Mouse (Mus musculus) hindbrain, embryonic 14.5 days (tissue): ENCODE measurements at regions not wholly inside any gene's neighbourhood (a gene's known extent, or its start where the extent isn't known, plus 50 kb on each side); places are given as distances from the start of the nearest gene placed in this dataset.
"Not testable (repeated sequence)": the region's sequence is repeated elsewhere in the genome, so short reads cannot be mapped to it uniquely, and the experiment has no call there.

Experiments used
- ATAC-seq: fragments of 200-750 bp; cut with Nextera tagmentation; 2 replicates; pipeline ENCODE4 v1.8.0; 2017; ENCODE audit warnings: moderate number of reproducible peaks, mild to moderate bottlenecking, moderate TSS enrichment, moderate library complexity; ENCODE audit not compliant: low FRiP score
- DNase-seq: peaks from one replicate; pipeline ENCODE4 v3.0.0-alpha.2; 2015; ENCODE audit warnings: low spot score
- H3K27ac ChIP-seq: fragments of 300-500 bp; sonication (generic); 2 replicates; pipeline ENCODE4 v1.5.1; 2014; ENCODE audit warnings: mild to moderate bottlenecking, moderate library complexity
- H3K27me3 ChIP-seq: fragments of 300-500 bp; sonication (generic); 2 replicates; pipeline ENCODE4 v1.6.1; 2014; ENCODE audit warnings: mild to moderate bottlenecking, low read length, mixed read lengths; ENCODE audit not compliant: control insufficient read depth, insufficient read depth
- H3K36me3 ChIP-seq: fragments of 300-500 bp; sonication (generic); replicated peaks from 2 replicates; pipeline ENCODE4 v1.6.1; 2014; ENCODE audit not compliant: control insufficient read depth, insufficient read depth
- H3K4me1 ChIP-seq: fragments of 300-500 bp; sonication (generic); replicated peaks from 2 replicates; pipeline ENCODE4 v1.6.1; 2014; ENCODE audit warnings: antibody characterized with exemption, low read length, mixed read lengths; ENCODE audit not compliant: control insufficient read depth, insufficient read depth
- H3K4me2 ChIP-seq: fragments of 300-500 bp; sonication (generic); replicated peaks from 2 replicates; pipeline ENCODE4 v1.6.1; 2014; ENCODE audit warnings: mild to moderate bottlenecking, moderate library complexity
- H3K4me3 ChIP-seq: fragments of 300-500 bp; sonication (generic); replicated peaks from 2 replicates; pipeline ENCODE4 v1.5.1; 2014; ENCODE audit warnings: mild to moderate bottlenecking, low read length
- H3K9ac ChIP-seq: fragments of 300-500 bp; sonication (generic); 2 replicates; pipeline ENCODE4 v1.6.1; 2014
- H3K9me3 ChIP-seq: fragments of 300-500 bp; sonication (generic); 2 replicates; pipeline ENCODE4 v1.6.1; 2016; ENCODE audit warnings: low read length; ENCODE audit not compliant: control insufficient read depth
- WGBS: fragments of 180-500 bp; shearing (Covaris S2); extraction: QIAGEN DNeasy Blood & Tissue Kit; methylation state at CpG from one replicate; pipeline ENCODE4 v1.1.7; 2014; 5-methylcytosine and 5-hydroxymethylcytosine counted together

DNA sequence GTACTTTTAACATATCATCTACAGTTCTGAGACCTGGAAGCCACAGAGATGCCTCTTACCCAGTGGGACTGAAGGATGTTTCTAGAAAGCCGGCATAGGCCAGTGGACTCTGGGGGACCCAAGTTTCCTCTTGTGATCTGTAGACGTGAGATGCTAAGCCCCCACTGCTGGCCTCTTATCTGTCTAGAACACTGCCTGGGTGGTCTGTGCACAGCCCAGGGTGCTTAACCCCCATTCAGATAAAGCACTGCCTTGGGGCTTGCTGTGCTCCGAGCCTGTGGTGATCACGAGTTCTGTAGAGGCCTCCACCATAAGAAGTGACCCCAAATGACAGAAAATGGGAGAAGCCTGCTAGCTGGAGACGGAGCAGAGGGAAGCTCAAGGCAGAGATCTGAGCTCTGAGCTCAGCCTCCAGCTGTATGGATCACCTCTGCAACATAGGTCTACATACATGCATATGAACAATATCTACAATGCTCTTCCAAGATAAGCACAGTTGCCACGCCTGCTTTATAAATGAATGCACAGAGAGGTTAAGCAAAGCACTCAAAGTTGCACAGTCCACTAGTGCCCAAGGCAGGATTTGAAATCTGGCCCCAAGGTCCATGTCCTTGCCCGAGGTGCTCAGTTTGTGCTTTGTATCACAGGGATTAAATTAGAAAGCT, 137.7 kb upstream of the Ubl3 start:
- no peaks in the 10 kb centered on the region for H3K27me3 ChIP-seq
- H3K9me3 ChIP-seq, result no peaks in the 10 kb centered on the region
- ATAC-seq (no peak), DNase-seq (no peak)
- no peak overlapping the region for H3K4me2 ChIP-seq
- no peak overlapping the region for H3K27ac ChIP-seq
- H3K4me3 ChIP-seq, result no peak overlapping the region
- peaks cover 23% of the 10 kb centered on the region for H3K4me1 ChIP-seq
- no peak overlapping the region for H3K9ac ChIP-seq
- no peaks in the 10 kb centered on the region for H3K36me3 ChIP-seq
- 72% methylated on average over 7 of the region's 7 CpGs for WGBS

DNA sequence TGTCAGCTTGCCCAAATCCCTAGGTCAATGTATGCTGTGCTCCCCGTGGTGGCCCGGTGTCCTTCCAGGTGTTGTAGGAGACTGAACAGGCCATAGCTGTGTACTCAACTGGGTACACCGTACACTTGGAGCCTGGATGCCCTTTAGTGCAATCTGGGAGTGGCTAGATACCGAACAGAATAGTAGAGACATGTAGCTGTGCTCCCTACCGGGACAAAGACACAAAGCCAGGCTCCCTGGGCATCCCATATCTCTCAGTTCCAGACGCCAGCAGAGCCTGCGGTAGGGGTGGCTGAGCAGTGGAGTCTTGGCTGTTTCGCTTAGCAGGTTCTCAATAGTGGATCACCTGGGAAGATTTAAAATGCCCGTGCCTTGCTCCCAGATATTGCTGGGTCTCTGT, 136.7 kb upstream of the Ubl3 start:
- H3K27me3 ChIP-seq, result no peaks in the 10 kb centered on the region
- 88% methylated on average over 9 of the region's 9 CpGs for WGBS
- ATAC-seq (0 out of 2 replicates have a peak, but pooled peaks have one; percentile 41), DNase-seq (no peak)
- H3K4me3 ChIP-seq, result no peak overlapping the region
- H3K27ac ChIP-seq, result no peak overlapping the region
- H3K4me2 ChIP-seq, result no peak overlapping the region
- H3K4me1 ChIP-seq, result peaks cover 23% of the 10 kb centered on the region
- no peak overlapping the region for H3K9ac ChIP-seq
- H3K9me3 ChIP-seq, result no peaks in the 10 kb centered on the region
- H3K36me3 ChIP-seq, result no peaks in the 10 kb centered on the region

DNA sequence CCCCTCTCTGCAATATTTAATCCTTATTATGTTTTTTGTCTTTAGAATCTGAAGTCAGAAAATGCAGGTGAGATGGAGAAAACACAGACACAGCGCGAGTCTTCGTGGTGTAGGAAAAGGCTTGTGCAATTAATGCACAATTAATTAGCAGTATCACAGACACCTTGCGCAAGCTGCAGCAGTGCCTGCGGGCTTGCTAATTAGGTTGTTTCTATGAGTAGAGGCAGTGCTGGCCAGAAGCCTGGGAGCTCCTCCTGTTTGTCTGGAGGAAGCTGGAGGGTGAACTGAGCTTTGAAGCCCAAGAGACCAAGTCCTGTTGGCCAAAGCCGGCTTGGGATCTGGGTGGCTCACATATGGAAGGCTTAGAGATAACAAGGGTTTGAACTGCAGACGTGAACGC, 135.9 kb upstream of the Ubl3 start:
- H3K4me3 ChIP-seq, result no peak overlapping the region
- ATAC-seq (no peak; the same call in 1 of the 2 replicates), DNase-seq (peak; percentile 54)
- H3K9me3 ChIP-seq, result no peaks in the 10 kb centered on the region
- H3K36me3 ChIP-seq, result no peaks in the 10 kb centered on the region
- no peak overlapping the region for H3K9ac ChIP-seq
- H3K27ac ChIP-seq, result peak overlapping the region; percentile 59
- peaks cover 23% of the 10 kb centered on the region for H3K4me1 ChIP-seq
- 48% methylated on average over 8 of the region's 8 CpGs for WGBS
- no peak overlapping the region for H3K4me2 ChIP-seq
- H3K27me3 ChIP-seq, result no peaks in the 10 kb centered on the region

GRCm38 (mm10) chr5:148687827-148688226, 135.2 kb upstream of the Ubl3 start:
- ATAC-seq (no peak), DNase-seq (no peak)
- Histone ChIP-seq H3K27me3 (no peaks in the 10 kb centered on the region), H3K4me3 (no peak overlapping the region), H3K9me3 (no peaks in the 10 kb centered on the region), H3K9ac (no peak overlapping the region), H3K4me1 (peaks cover 23% of the 10 kb centered on the region), H3K4me2 (no peak overlapping the region), H3K36me3 (no peaks in the 10 kb centered on the region), H3K27ac (peak overlapping the region; percentile 59; the same call in 1 of the 2 replicates)
- WGBS, result 64% methylated on average over 3 of the region's 3 CpGs

GRCm38 (mm10) chr5:148684216-148684615, 131.6 kb upstream of the Ubl3 start:
- Histone ChIP-seq H3K27ac (no peak overlapping the region), H3K9ac (no peak overlapping the region), H3K4me2 (no peak overlapping the region), H3K4me3 (no peak overlapping the region), H3K27me3 (no peaks in the 10 kb centered on the region), H3K9me3 (no peaks in the 10 kb centered on the region), H3K4me1 (peaks cover 17% of the 10 kb centered on the region), H3K36me3 (no peaks in the 10 kb centered on the region)
- DNase-seq (no peak), ATAC-seq (no peak)
- WGBS, result 62% methylated on average over 11 of the region's 11 CpGs

DNA sequence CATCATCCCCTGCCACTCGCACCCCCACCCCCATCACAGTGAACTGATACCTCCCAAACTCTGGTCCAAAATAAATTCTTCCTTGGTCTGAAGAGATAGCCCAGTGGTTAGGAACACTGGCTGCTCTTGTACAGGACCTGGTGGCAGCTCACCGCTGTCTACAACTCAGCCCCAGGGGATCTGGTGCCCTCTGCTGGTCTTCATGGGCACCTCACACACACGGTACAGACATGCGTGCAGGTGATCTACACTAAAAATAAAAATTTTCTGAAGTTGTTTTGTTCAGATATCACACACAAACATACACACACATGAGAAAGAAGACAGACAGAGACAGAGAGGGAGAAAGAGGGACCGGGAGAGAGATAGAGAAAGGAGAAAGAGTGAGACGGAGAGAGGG, 130.0 kb upstream of the Ubl3 start:
- Histone ChIP-seq H3K4me2 (no peak overlapping the region), H3K27ac (no peak overlapping the region), H3K36me3 (no peaks in the 10 kb centered on the region), H3K9ac (no peak overlapping the region), H3K4me3 (no peak overlapping the region), H3K27me3 (no peaks in the 10 kb centered on the region), H3K9me3 (no peaks in the 10 kb centered on the region), H3K4me1 (0 out of 2 replicates have a peak, but pooled peaks cover under 1% of the 10 kb centered on the region)
- DNase-seq (no peak), ATAC-seq (no peak)
- WGBS, result 97% methylated on average over 6 of the region's 6 CpGs

GRCm38 (mm10) chr5:148680341-148680740, 127.8 kb upstream of the Ubl3 start:
- no peak overlapping the region for H3K4me3 ChIP-seq
- no peaks in the 10 kb centered on the region for H3K4me1 ChIP-seq
- no peaks in the 10 kb centered on the region for H3K36me3 ChIP-seq
- H3K27ac ChIP-seq, result no peak overlapping the region
- H3K27me3 ChIP-seq, result no peaks in the 10 kb centered on the region
- 83% methylated on average over 5 of the region's 5 CpGs for WGBS
- ATAC-seq, result no peak
- DNase-seq, result no peak
- no peak overlapping the region for H3K9ac ChIP-seq
- H3K9me3 ChIP-seq, result no peaks in the 10 kb centered on the region
- H3K4me2 ChIP-seq, result no peak overlapping the region

GRCm38 (mm10) chr5:148679586-148679985, 127.0 kb upstream of the Ubl3 start:
- H3K9ac ChIP-seq, result no peak overlapping the region
- H3K4me1 ChIP-seq, result no peaks in the 10 kb centered on the region
- no peak overlapping the region for H3K27ac ChIP-seq
- no peak overlapping the region for H3K4me2 ChIP-seq
- no peaks in the 10 kb centered on the region for H3K9me3 ChIP-seq
- H3K27me3 ChIP-seq, result no peaks in the 10 kb centered on the region
- no peak overlapping the region for H3K4me3 ChIP-seq
- 96% methylated on average over 4 of the region's 4 CpGs for WGBS
- ATAC-seq (no peak), DNase-seq (no peak)
- H3K36me3 ChIP-seq, result no peaks in the 10 kb centered on the region

DNA sequence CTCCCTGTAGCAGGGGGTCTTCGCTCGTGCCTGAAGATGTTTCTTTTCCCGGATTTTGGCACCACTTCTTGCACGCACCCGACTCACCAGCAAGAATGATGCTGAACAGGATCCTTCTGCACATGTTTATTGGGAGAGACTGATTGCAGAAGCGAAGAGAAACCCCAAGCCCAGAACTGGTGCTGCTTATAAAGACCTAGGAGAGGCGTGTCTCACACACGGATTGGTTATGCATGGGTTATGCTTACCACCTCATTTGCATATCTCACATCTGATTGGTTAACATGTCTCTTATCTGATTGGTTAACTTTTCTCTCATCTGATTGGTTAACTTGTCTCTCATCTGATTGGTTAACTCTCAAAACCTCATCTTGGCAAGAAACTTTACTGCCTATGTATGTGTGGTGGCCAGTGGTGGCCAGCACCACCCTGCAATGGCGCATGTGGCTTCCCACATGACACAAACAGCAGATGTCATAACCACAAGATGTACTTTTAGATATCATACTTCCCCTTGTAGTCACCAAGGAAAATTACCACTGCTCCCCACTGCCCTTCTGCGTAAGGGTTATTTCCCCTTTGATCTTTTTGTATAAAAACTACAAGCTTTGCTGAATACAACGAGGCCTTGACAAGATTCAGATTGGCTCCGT, 125.8 kb upstream of the Ubl3 start:
- WGBS, result 93% methylated on average over 12 of the region's 12 CpGs
- not testable (repeated sequence) for ATAC-seq, H3K27me3 ChIP-seq

More for the DNA sequence above, 125.8 kb upstream of the Ubl3 start:
- H3K27ac ChIP-seq, DNase-seq, H3K9ac ChIP-seq, H3K4me3 ChIP-seq, H3K9me3 ChIP-seq, H3K4me1 ChIP-seq, H3K4me2 ChIP-seq, H3K36me3 ChIP-seq: not testable (repeated sequence)
